Mouse (Mus musculus) thymus, adult 2 months (tissue): Measurements from ENCODE around the gene Ttn. TPM values are rescaled to one million over a fixed set of nuclear protein-coding genes. Genes with fewer than 3 reads are reported as not detected.

Source experiments
- DNase-seq: peaks from one replicate; pipeline ENCODE4 v3.0.0; 2021
- H3K27ac ChIP-seq: fragments of 200-500 bp; 2 replicates; pipeline ENCODE4 v1.5.1; 2012; ENCODE audit warnings: low read length, control low read depth; ENCODE audit not compliant: control insufficient read depth, insufficient read depth
- H3K27me3 ChIP-seq: fragments of 200-500 bp; 2 replicates; pipeline ENCODE4 v1.6.1; 2012; ENCODE audit warnings: mild to moderate bottlenecking, low read length, moderate library complexity, mixed read lengths; ENCODE audit not compliant: control insufficient read depth, insufficient read depth
- H3K36me3 ChIP-seq: fragments of 200-500 bp; 2 replicates; pipeline ENCODE4 v1.6.1; 2012; ENCODE audit warnings: mild to moderate bottlenecking, low read length, moderate library complexity; ENCODE audit not compliant: control insufficient read depth, insufficient read depth
- H3K4me1 ChIP-seq: fragments of 200-500 bp; replicated peaks from 2 replicates; pipeline ENCODE4 v1.6.1; 2012; ENCODE audit warnings: low read length; ENCODE audit not compliant: control insufficient read depth, insufficient read depth
- H3K4me3 ChIP-seq: fragments of 200-500 bp; 2 replicates; pipeline ENCODE4 v1.5.1; 2012; ENCODE audit warnings: mild to moderate bottlenecking, low read length, control low read depth, moderate library complexity; ENCODE audit not compliant: control insufficient read depth, insufficient read depth
- CTCF ChIP-seq: fragments of 200-500 bp; IDR thresholded peaks from 2 replicates; pipeline ENCODE4 v1.5.1; 2012; ENCODE audit warnings: mild to moderate bottlenecking, control low read depth, low read length, moderate library complexity, borderline replicate concordance; ENCODE audit not compliant: control insufficient read depth, poor library complexity, insufficient read depth; ENCODE audit errors: extremely low read depth
- POLR2A ChIP-seq: fragments of 200-500 bp; IDR thresholded peaks from 2 replicates; pipeline ENCODE4 v1.6.1; 2012; ENCODE audit warnings: mild to moderate bottlenecking, low read length, control low read depth, moderate library complexity; ENCODE audit not compliant: control insufficient read depth, poor library complexity, insufficient read depth; ENCODE audit errors: extremely low read depth
- WGBS: fragments of 180-500 bp; shearing (Covaris S2); methylation state at CpG from one replicate; pipeline ENCODE4 v1.1.7; 2018; 5-methylcytosine and 5-hydroxymethylcytosine counted together
- polyA plus RNA-seq: library from polyadenylated mRNA; depleted of rRNA; stranded (reverse); fragments of >200 nt; gene quantifications from 2 replicates; pipeline ENCODE4 v1.2.3, GENCODE M21; 2012

Gene Ttn
- polyA plus RNA-seq, 1 experiment: 2.9 TPM

GRCm38 (mm10) chr2:76708512-76708911 is 273.8 kb downstream of the Ttn start:
- TF ChIP-seq CTCF (no peak), POLR2A (no peak)
- 90% methylated on average over 3 of the region's 3 CpGs for whole genome bisulfite sequencing

GRCm38 (mm10) chr2:76705655-76706054 is 276.7 kb downstream of the Ttn start:
- no peaks in the 10 kb centered on the region for H3K27me3 ChIP-seq
- TF ChIP-seq POLR2A (no peak), CTCF (no peak)
- WGBS: 98% methylated on average over 13 of the region's 13 CpGs

More at GRCm38 (mm10) chr2:76708512-76708911, 273.8 kb downstream of the Ttn start:
- H3K4me3 ChIP-seq: no peak overlapping the region
- no peaks in the 10 kb centered on the region for H3K27me3 ChIP-seq
- DNase-seq: no peak
- H3K36me3 ChIP-seq: no peaks in the 10 kb centered on the region
- H3K27ac ChIP-seq: no peak overlapping the region
- H3K4me1 ChIP-seq: no peaks in the 10 kb centered on the region

GRCm38 (mm10) chr2:76702751-76703150 is 279.6 kb downstream of the Ttn start:
- no peak overlapping the region for H3K27ac ChIP-seq
- no peak for DNase-seq
- no peaks in the 10 kb centered on the region for H3K27me3 ChIP-seq
- 96% methylated on average over 5 of the region's 5 CpGs for WGBS
- no peaks in the 10 kb centered on the region for H3K36me3 ChIP-seq
- TF ChIP-seq CTCF (no peak), POLR2A (no peak)
- H3K4me1 ChIP-seq: no peaks in the 10 kb centered on the region
- no peak overlapping the region for H3K4me3 ChIP-seq

More at GRCm38 (mm10) chr2:76705655-76706054, 276.7 kb downstream of the Ttn start:
- no peak for DNase-seq
- Histone ChIP-seq H3K4me3 (no peak overlapping the region), H3K36me3 (no peaks in the 10 kb centered on the region), H3K4me1 (no peaks in the 10 kb centered on the region), H3K27ac (no peak overlapping the region)

- Histone ChIP-seq H3K4me1 (no peaks in the 10 kb centered on the region), H3K4me3 (no peak overlapping the region), H3K36me3 (no peaks in the 10 kb centered on the region), H3K27me3 (no peaks in the 10 kb centered on the region), H3K27ac (no peak overlapping the region)
- no peak for TF ChIP-seq CTCF
- no peak for TF ChIP-seq POLR2A
- WGBS: 96% methylated on average over 3 of the region's 3 CpGs
- DNase-seq: no peak
Measured at GRCm38 (mm10) chr2:76702188-76702587, 280.2 kb downstream of the Ttn start.

- H3K27ac ChIP-seq: no peak overlapping the region
- no peak for DNase-seq
- H3K27me3 ChIP-seq: no peaks in the 10 kb centered on the region
- TF ChIP-seq CTCF (no peak), POLR2A (no peak)
- WGBS: 75% methylated on average over 6 of the region's 6 CpGs
- H3K4me3 ChIP-seq: no peak overlapping the region
- H3K4me1 ChIP-seq: no peaks in the 10 kb centered on the region
- peaks cover 35% of the 10 kb centered on the region for H3K36me3 ChIP-seq
Measured at GRCm38 (mm10) chr2:76695290-76695689, 287.1 kb downstream of the Ttn start.

GRCm38 (mm10) chr2:76693765-76694164 is 288.6 kb downstream of the Ttn start:
- no peak overlapping the region for H3K4me3 ChIP-seq
- WGBS: 97% methylated on average over 5 of the region's 5 CpGs
- peaks cover 35% of the 10 kb centered on the region for H3K36me3 ChIP-seq
- TF ChIP-seq POLR2A (no peak), CTCF (no peak)
- H3K27ac ChIP-seq: no peak overlapping the region
- H3K27me3 ChIP-seq: no peaks in the 10 kb centered on the region
- no peak for DNase-seq
- no peaks in the 10 kb centered on the region for H3K4me1 ChIP-seq

GRCm38 (mm10) chr2:76690436-76691204 is 291.7 kb downstream of the Ttn start:
- Histone ChIP-seq H3K4me1 (no peaks in the 10 kb centered on the region), H3K36me3 (peaks cover 54% of the 10 kb centered on the region), H3K4me3 (no peak overlapping the region), H3K27ac (no peak overlapping the region), H3K27me3 (no peaks in the 10 kb centered on the region)
- no peak for TF ChIP-seq POLR2A
- TF ChIP-seq CTCF: no peak
- WGBS: 88% methylated on average over 12 of the region's 12 CpGs
- DNase-seq: no peak
